Mouse (Mus musculus) frontal cortex, adult (tissue): ENCODE results near the gene Prrc2b.
A peak's percentile ranks its signal among the peaks of the same experiment; 100 is the strongest.

ENCODE experiments used
- ATAC-seq: cut with Nextera tagmentation; 2 replicates; pipeline ENCODE4 v1.9.2; 2017; ENCODE audit warnings: mild to moderate bottlenecking, moderate library complexity, mixed read lengths; ENCODE audit not compliant: low TSS enrichment

The Prrc2b gene

GRCm38 (mm10) chr2:32134039-32134438, 16.8 kb upstream of the Prrc2b start:
- ATAC-seq: peak; percentile 36

GRCm38 (mm10) chr2:32137667-32138266, 13.1 kb upstream of the Prrc2b start:
- peak; percentile 90 for ATAC-seq

GRCm38 (mm10) chr2:32139377-32139776, 11.5 kb upstream of the Prrc2b start:
- ATAC-seq: no peak

GRCm38 (mm10) chr2:32140498-32140934, 10.4 kb upstream of the Prrc2b start:
- ATAC-seq: no peak

- ATAC-seq: no peak
These were observed 9.3 kb upstream of the Prrc2b start for GRCm38 (mm10) chr2:32141602-32142001.

GRCm38 (mm10) chr2:32142368-32142767, 8.5 kb upstream of the Prrc2b start:
- no peak for ATAC-seq

- no peak for ATAC-seq
These were observed 6.2 kb upstream of the Prrc2b start for GRCm38 (mm10) chr2:32144633-32145032.

GRCm38 (mm10) chr2:32146617-32147162, 4.2 kb upstream of the Prrc2b start:
- ATAC-seq: no peak

- ATAC-seq: no peak
These were observed 747 bp upstream of the Prrc2b start for GRCm38 (mm10) chr2:32150135-32150534.

GRCm38 (mm10) chr2:32150562-32150923, 339 bp upstream of the Prrc2b start:
- ATAC-seq: no peak

- ATAC-seq: peak; percentile 35
These were observed 931 bp downstream of the Prrc2b start for GRCm38 (mm10) chr2:32151660-32152366.

GRCm38 (mm10) chr2:32152367-32153034, 1.6 kb downstream of the Prrc2b start:
- ATAC-seq: no peak

- no peak for ATAC-seq
These were observed 2.3 kb downstream of the Prrc2b start for GRCm38 (mm10) chr2:32153041-32153790.

GRCm38 (mm10) chr2:32153791-32154119, 2.9 kb downstream of the Prrc2b start:
- ATAC-seq: no peak

GRCm38 (mm10) chr2:32154334-32154997, 3.6 kb downstream of the Prrc2b start:
- ATAC-seq: no peak

- ATAC-seq: no peak
These were observed 4.2 kb downstream of the Prrc2b start for GRCm38 (mm10) chr2:32154998-32155541.

GRCm38 (mm10) chr2:32155614-32156013, 4.7 kb downstream of the Prrc2b start:
- ATAC-seq: no peak

GRCm38 (mm10) chr2:32156645-32157044, 5.8 kb downstream of the Prrc2b start:
- no peak for ATAC-seq

- no peak for ATAC-seq
These were observed 6.4 kb downstream of the Prrc2b start for GRCm38 (mm10) chr2:32157328-32157727.

- no peak for ATAC-seq
These were observed 7.8 kb downstream of the Prrc2b start for GRCm38 (mm10) chr2:32158616-32159239.

- ATAC-seq: no peak
These were observed 9.6 kb downstream of the Prrc2b start for GRCm38 (mm10) chr2:32160525-32160924.
